Mouse (Mus musculus) A20 (cell line): ENCODE data around the gene Fam219b.
A peak's percentile ranks its signal among the peaks of the same experiment; 100 is the strongest.

Experiments used
- DNase-seq: peaks from one replicate; pipeline ENCODE4 v3.0.0-alpha.2; 2011; ENCODE audit warnings: low read depth, low spot score

Gene Fam219b

DNA sequence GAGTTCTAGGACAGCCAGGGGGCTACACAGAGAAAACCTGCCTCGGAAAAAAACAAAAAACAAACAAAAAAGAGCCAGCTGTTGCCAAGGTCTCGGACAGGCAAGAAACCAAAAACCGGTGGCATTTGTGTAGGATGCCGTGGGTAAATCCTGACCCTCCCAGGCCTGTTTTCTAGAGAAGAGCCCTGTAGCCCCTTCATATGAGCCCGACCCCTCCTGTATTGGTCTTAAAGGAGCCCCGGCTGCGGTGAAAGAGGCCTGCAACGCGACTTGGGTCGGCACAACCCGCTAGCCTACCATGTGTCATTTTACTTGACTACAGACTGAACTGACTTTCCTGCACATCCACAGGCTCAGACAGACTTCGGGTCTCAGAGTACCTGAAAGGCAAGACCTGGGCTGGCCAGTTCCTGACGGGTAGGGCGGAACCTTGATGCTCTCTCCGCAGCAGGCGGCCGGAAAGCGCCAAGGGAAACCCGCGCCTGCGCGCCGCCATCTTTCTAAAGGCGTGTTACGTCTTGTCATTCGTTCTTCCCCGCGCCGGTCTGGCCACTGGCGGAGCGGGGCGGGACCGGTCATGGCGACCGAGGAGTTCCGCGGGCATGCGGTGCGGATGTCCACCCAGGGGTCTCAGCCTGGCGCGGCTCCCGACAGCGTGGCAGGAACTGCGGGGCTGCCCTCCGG lies at the start of gene Fam219b:
Fam219b (plus strand) TSS at position 485 of the 684 bp plus-strand sequence.
- peak; percentile 92 for DNase-seq

DNA sequence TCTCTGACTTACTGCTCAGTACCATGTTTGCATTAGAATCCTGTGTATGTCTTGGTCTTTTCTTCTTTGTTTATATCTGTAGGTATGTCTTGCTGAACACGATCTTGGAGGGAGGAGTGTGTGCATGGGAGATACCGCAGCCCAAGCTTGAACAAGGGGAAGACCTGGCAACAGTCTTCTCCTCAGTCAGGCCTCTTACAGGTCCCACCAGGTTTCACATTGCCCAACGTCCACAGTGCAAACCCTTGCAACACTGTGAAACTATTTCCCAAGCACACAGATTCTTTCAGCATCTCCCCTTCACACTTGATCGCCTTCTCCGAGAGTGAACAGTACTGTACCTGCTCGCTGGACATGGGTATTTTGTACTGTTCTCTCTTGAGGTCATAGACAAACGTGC lies 49.5 kb upstream of the Fam219b start:
- DNase-seq = no peak

DNA sequence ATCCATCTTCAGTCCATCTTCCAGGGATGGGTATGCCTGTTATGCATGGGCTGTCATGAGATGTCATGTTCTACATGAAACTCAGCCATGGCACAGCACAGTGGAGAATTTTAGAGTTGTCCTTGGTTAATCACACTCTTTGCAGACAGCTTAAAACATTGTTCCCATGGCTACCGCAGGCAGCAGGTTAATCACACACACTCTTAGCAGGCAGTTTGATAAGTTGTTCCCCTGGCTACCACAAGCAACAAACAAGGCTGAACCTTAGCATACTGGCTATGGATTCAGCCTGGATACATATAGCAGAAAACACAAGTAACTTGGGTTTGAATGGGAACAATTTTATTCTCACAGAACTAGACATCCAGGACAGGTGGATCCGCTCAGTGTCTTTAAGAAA lies 43.8 kb upstream of the Fam219b start:
- DNase-seq = no peak

DNA sequence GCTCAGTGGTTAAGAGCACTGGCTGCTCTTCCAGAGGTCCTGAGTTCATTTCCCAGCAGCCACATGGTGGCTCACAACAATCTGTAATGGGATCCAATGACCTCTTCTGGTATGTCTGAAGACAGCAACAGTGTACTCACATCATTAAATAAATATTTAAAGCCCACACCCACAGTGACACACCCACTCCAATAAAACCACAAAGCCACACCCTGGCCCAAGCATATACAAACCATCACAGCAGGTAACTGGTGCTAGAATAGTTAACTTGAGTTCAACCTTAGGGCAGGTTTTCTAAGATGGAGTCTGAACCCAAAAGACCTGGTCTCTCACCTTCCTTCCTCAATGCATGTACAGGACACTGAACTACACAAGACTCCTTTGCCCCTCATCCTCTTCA lies 42.4 kb upstream of the Fam219b start:
- no peak for DNase-seq

DNA sequence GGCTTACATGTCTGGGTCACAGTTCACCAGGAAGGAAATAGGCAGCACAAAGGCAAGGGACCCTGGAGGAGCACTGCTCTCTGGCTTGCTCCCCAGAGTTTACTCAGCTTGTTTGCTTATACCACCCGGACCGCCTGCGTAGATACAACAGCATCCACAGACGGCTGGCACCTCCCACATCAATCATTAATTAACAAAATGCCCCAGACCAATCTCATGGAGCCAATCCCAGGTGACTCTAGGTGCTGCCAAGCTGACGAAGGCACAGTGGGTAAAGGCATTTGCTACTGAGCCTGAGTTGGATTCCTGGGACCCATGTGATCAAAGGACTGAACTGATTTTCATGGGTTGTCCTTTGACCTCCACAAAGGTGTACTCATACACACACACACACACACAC lies 40.1 kb upstream of the Fam219b start:
- DNase-seq = no peak

DNA sequence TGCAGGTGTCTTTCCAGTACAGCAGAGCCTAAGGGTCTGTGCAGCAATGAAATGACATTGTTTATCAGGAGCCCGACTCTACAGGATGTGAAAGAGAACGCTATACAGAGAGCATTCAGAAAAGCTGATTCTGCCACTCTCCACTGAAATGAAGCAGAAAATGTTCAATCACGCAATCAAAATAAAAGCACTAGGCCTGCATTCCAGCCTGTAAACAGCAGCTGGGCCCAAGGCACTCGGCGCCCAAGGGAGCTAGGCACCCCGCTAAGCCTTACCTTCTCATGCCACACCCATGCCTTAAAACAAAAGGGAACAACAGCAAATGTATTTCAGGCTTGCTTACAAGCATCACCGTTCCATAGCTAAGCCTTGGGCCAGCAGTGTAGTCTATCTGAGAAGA lies 38.8 kb upstream of the Fam219b start:
- DNase-seq = no peak

DNA sequence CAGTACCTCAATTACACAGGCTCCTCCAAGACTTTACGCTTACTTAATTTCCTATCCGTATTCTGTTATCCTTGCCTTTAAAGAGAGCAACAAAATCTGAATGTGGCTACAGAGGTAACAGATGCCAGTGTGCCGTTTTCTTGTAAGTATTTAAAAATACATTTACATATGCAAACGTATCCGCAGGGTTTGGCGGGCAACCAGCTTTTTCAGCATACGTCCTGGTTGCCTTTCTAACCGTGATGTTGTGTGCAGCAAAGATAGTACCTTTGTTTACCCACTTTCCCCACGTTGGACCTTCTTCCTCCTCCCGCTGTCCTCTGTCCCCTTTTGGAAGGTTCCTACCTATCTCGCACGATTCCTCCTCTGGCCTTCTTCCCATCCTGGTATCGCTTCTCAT lies 35.9 kb upstream of the Fam219b start:
- DNase-seq = peak; percentile 24

DNA sequence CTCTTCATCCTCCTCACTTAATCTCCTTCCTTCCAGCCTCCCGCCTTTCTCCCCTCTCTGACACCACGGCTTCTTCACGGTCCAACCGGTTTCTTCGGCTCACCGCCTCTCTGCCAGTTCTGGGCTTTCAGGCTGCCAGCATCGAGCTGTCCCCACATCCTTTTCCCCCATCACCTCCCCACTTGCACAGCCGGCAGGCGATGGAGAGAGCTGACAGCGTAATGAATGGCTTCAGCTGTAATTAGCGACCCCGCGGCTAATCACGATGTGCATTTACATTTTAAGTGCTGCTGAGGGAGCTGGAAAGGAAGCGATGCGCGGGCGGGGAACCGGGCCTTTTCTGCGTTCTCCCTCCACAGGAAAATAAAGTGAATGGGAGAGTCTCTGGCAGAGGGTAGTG lies 35.5 kb upstream of the Fam219b start:
- DNase-seq = peak; percentile 24

DNA sequence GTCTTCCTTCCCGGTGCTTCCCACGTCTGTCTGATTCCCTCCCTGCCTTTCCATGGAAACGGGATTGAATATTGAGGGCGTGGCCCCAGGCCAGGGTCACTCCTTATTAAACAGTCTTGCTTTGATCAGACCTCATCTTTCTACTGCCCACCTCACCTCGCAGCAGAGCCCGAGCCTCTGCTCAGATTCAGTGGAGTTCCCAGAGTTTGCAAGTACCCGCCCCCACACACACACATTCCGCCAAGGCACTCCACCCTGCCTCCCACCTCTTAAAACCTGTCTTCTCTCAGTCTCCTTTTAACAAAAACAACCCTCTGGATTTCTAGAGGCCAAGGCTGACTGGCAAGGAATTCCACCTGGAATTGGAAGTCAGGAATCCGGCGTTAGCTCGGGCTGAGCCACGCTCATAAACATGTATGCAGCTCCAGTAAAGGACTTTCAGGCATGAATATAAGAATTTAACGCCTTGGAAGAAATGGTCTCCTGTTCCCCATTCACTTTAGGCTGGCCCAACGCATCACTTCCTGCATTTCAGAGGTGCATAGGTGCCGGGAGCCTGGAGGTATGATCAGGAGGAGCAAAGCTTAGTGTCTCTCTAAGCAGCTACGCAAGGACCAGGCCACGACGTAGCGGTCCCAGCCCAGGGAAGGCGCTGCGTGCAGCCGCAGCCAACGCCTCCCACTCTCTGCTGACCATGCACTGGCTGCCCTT lies 34.3 kb upstream of the Fam219b start:
- DNase-seq = no peak

DNA sequence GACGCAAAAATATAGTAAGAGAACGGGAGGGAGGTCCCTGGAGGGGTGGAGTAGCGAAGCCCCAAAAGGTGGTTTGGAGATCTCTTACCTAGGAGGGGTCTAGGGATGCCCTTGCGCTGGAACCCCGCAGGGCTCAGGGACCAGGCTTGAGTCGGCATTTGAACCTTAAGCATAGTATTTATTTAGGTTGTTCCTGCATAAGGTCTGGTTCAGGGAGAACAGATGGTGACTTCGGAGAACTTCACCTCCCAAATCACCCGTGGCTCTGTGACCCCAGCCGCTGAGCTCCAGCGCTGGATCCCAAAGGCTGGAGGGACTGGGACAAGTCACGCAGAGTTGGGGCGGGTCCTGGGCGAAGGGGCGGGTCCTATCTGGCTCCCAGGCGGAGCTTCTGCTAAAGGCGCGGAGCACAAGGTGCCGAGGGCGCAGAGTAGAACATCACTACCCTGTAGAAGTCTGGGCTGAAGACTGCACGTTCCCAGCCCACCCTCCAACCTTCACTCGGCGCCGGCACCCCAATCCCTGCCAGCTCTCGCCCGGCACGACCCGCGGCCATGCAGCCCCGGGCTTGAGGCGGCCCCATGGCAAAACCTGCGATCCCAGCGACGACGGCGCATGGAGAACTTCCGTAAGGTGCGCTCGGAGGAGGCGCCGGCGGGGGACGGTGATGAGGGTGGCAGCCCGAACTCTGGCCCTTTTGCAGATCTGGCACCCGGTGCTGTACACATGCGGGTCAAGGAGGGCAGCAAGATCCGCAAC lies 33.5 kb upstream of the Fam219b start, which contains the start of gene Rpp25:
Rpp25 (plus strand) TSS at position 405 of the 759 bp plus-strand sequence.
- DNase-seq = no peak

DNA sequence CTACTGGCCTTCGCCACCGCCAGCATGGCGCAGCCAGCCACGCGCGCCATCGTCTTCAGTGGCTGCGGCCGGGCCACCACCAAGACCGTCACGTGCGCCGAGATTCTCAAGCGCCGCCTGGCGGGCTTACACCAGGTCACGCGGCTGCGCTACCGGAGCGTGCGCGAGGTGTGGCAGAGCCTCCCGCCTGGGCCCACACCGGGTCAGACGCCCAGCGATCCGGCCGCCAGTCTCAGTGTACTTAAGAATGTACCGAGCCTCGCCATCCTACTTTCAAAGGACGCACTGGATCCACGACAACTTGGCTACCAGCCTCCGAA lies 33.0 kb upstream of the Fam219b start:
- DNase-seq = no peak

DNA sequence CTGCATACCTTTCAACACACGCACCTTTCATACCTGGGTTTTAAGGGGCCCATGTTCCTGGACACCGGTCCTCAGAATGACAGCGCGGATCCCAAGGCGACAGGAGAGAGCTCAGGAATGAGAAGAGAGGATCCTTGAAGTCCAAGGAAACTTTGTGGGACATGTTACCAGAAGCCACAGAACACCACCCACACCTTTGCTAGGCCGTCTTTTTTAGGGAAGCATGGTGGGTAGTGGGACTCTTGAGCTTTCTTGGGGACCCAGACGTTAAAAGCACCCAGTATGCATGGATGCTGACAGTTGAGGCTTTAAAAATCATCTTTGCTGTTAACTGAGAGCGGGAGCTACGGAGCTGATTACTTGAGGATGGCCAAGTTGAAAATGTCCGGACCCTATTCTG lies 32.4 kb upstream of the Fam219b start:
- no peak for DNase-seq

DNA sequence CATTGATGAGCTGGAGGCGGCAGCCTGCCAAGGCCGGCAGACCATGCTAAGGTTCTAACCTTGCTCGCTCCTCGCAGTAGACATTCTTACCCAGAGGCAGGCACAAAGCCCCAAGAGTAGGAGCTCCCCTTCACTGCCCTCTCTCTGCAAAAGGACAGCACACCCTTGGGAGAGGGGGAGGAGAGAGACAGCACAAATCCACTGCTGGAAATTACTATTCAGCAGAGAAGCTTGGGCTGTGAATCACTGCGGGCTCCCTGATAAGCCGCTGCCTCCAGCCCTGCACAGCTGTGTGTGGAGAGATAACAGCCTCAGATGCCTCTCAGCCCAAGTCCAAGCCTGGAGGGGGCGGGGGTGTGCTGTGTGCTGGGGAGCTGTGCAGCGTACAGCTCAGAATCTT lies 31.6 kb upstream of the Fam219b start:
- DNase-seq = no peak

DNA sequence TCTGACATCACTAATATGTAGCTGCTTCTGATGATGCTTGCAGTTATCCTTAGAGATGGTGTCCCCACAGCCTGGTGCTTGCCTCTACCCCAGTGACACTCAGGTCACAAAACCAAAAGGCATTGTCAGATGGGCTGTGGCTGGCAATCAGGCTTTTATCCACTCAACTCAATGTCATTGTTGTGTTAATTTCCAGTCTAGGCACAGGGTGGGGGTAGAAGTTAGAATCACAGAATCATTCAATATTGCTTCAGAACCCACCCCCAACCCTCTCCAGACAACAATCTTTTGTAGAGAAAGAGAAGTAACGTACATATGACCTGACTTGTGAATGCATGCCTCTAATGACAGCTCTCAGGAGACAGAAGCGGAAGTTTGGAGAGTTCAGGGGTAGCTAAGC lies 26.8 kb upstream of the Fam219b start:
- no peak for DNase-seq

DNA sequence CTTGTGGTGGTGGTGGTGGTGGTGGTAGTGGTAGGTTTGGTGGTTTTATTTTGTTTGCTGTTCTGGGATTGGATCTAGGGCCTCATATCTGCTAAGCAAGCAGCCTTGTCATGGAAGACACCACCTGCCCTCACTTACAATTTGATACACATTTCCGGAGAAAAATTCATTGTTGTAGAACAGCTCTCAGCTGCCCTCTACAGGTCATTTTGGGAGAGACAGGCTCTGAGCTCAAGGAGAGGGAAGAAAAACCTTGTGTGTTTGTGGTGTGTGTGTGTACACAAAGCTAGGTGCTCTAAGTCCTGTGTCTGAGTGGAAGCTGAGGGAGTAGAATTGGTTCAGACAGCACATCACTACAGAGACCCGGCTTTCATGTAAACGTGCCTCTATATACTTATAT lies 20.2 kb upstream of the Fam219b start:
- DNase-seq = peak; percentile 79

DNA sequence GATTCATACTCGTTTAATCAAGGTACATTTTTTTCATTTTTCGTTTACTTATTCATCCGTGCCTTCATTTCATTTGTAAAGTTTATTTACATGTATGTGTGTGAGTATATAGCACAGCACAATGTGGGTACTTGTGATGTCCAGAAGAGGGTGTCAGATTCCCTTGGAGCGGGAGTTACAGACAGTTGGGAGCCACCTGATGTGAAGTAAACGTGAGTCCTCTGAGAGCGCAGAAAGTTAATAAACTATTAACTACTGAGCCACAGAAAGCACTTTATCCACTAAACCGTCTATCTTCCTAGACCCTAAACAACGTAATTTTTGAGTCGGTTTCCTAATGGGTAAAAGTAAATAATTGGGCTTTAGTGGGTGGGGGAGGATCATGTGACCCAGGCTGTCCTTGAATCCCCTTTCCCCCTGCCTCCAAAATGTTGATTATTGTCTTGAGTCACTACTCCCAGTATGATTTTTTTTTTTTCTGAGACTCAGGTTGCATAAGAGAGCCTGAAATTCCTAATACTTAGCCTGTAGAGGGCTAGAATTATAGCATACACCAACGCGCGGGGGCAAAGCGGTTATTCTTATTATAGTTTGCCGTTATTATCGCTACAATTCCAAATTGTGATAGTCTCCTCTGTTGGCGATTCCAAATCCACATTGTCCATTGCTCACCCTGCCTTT lies 16.8 kb upstream of the Fam219b start:
- DNase-seq = peak; percentile 49

DNA sequence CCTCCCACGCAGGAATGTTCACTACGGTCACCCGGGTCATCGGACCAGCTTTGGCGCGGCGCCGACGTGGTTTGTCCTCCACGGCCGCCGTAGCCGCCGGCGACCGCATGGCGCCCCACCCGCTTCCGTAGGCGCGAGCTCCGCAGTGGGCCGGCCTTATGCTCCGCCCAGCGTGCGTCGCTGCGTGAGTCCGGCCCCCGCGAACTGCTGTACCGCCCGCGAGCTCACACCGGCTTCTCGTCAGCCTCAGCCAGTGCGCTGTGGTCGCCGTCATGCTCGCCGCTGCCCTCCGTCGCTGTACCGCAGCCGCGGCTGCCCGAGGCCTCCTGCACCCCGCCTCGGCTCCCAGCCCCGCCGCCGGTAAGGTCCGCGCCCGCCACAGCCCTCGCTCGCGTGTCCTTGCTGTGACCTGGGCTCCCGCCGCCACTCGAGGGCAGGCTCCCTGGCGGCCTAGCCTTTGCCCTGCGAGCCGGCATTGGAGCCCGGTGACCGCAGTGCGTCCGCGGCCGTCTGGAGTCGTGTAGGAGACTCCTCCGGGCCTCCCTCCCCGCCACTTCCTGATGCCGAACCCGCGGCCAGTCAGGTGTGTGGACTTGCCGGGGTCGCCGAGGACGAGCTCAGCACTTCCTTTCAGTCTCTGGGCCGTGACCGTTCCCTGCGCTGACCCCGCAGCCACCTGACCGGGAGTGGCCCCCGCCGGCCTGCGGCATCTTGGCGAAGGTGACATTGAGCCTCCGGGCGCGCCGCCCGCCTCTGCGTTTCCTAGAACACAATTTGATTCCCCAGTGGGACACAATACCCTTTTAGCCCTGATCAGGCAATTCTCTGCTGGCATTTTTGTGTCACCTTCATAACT lies 16.0 kb upstream of the Fam219b start, which contains the start of gene Cox5a:
Cox5a (plus strand) TSS at position 219 of the 856 bp plus-strand sequence.
- peak; percentile 94 for DNase-seq

DNA sequence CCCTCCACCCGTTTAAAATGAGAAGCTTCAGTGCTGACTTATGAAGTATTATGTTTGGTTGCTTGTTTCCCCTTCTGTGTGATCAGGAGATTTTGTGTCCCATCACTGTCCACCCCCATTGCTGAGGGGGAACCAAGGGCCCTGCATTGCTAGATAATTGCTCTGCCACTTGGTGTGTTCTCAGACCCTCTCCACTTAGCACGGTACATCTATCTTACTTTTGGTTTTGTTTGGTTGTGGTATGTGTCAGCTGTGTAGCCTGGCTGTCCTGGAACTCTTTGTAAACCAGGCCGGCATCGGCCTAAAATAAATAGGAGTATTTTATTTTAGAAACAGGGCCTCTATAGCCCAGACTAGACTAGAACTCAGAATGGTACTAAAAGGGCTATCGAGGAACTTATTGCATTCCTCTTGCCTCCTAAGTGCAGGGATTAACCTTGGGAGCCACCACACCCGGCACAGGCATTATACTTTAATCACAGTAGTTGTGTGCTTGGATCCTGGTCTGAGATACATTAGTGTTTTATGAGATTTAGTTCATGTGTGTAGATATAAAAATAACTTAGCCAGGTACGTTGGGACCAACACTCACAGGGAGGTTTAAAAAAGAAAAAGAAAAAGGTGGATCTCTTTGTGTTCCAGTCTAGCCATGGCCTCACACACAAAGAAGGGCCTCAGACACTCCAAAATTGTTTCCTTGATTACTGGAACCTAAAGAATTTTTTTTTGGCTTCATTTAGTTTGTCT lies 15.0 kb upstream of the Fam219b start:
- peak; percentile 54 for DNase-seq

DNA sequence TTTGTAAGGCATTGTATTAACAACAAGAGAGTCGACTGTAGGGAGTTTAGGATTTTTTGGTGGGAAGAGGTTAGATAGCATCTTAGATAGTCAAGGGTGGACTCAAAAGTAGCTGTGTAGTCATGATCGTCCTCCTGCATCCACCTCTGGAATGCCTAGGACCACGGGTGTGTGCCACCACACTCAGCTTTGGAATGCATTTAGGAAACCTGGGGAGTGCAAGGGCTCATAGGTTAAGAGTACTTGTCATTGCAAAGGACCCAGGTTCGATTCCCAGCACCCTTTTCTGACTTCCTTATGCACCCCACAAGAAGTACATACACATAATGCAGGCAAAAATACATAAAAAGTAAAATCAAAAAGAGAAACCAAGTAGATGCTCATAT lies 14.5 kb upstream of the Fam219b start:
- DNase-seq = peak; percentile 41

DNA sequence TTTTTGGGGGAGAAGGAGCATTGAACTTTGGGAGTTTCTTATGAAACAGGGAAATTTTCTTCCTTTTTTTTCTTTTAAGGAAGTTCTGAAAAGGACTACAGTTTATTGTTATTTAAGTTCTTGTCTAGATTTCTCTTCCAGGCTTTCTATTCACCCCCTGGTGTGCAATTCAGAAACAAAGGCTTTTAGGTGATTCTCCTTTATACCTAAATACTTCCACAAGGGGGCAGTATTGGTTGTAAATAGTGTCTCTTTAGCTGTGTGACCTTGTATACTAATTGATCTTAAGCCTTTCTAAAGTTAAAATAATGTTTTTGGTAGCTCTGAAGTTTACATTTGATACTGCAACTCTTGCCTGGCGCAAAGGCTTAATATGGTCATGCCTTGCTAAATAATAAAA lies 13.6 kb upstream of the Fam219b start:
- peak; percentile 78 for DNase-seq
